Mouse (Mus musculus) bone marrow macrophage, adult 2 months (primary cell): ENCODE results near the gene Inpp4a. TPM values are rescaled to one million over a fixed set of nuclear protein-coding genes. Genes with fewer than 3 reads are reported as not detected.

Experiments used
- H3K27ac ChIP-seq: 2 replicates; pipeline ENCODE4 v1.5.1; 2012; ENCODE audit warnings: low read depth, low read length; ENCODE audit not compliant: insufficient read depth
- H3K4me1 ChIP-seq: 2 replicates; pipeline ENCODE4 v1.6.1; 2012; ENCODE audit warnings: low read length; ENCODE audit not compliant: control insufficient read depth, insufficient read depth
- H3K4me3 ChIP-seq: 2 replicates; pipeline ENCODE4 v1.5.1; 2012; ENCODE audit warnings: mild to moderate bottlenecking, low read length, moderate library complexity; ENCODE audit not compliant: insufficient read depth
- CTCF ChIP-seq: IDR thresholded peaks from 2 replicates; pipeline ENCODE4 v1.5.1; 2012; ENCODE audit warnings: low read depth, mild to moderate bottlenecking, low read length, moderate library complexity
- POLR2A ChIP-seq: IDR thresholded peaks from 2 replicates; pipeline ENCODE4 v1.6.1; 2012; ENCODE audit warnings: mild to moderate bottlenecking, low read depth, low read length, borderline replicate concordance
- polyA plus RNA-seq: library from polyadenylated mRNA; stranded (reverse); fragments of >200 nt; gene quantifications from 2 replicates; pipeline ENCODE4 v1.2.4, GENCODE M21; 2012; ENCODE audit not compliant: missing spikeins, insufficient read depth, insufficient read length

The Inpp4a gene
- polyA plus RNA-seq, 1 experiment, result 40.7 TPM

- Histone ChIP-seq H3K27ac (peak overlapping the region; percentile 36), H3K4me3 (peak overlapping the region; percentile 89), H3K4me1 (peaks cover 22% of the 10 kb centered on the region)
- no peak for TF ChIP-seq CTCF
- TF ChIP-seq POLR2A, result no peak
Observed at GRCm38 (mm10) chr1:37428911-37429310, 129.2 kb downstream of the Inpp4a start.

DNA sequence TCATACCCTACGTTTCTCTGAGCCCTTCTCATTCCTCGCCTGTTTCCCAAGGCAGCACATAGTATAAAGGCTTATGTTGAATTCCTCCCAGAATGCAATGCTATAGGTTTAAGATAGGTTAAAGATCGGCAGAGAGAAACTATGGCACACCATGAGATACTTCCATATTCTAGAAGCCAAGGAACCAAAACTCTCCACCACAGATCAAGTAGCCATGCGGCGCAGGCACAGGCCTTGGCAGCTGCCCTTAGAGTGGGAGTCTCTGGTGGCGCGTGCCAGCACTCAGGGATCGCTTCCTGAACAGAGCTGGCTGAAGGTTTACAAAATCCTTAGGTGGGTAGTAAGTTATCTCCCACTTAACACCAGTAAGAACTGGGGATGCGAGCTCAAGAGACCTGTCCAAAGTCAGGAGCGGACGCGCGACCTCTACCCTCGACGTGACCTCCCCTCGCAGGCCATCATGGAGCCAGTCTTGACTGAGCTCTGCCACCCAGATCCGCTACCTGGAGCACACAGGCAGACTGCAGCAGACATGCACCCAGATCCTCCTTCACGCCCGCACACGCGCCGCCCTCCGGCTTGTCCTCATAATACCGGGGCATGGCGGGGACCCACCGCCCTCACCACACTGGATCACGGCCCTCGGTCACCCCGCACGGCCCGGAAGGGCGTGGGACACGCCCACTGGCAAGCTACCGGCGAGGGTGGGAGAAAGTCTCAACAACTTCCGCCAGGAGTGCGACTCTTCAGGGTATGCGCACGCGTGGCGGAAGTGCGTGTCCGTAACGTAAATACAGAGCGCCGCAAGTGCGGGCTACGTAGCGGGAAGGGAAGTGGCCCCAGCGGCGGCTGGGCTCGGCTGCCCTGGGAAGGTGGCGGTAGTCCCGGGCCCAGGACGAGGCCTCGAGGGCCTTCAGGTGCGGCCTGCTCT lies 130.0 kb downstream of the Inpp4a start, which contains the start of the genes Coa5 and Unc50:
TSS of gene Coa5 (minus strand) at position 738 of the 931 bp plus-strand sequence.
TSS of gene Unc50 (plus strand) at position 774 of the 931 bp plus-strand sequence.
- peak within 1 kb of the TSS; percentile 89 for H3K4me3 ChIP-seq
- H3K27ac ChIP-seq, result peak within 1 kb of the TSS; percentile 36
- peaks cover 22% of the 10 kb centered on the region for H3K4me1 ChIP-seq
- TF ChIP-seq POLR2A (no peak; the same call in 1 of the 2 replicates), CTCF (no peak)

- Histone ChIP-seq H3K4me1 (peaks cover 22% of the 10 kb centered on the region), H3K27ac (no peak overlapping the region), H3K4me3 (peak overlapping the region; percentile 76)
- TF ChIP-seq CTCF (no peak), POLR2A (no peak)
Observed at GRCm38 (mm10) chr1:37430297-37430840, 130.7 kb downstream of the Inpp4a start.

- Histone ChIP-seq H3K27ac (no peak overlapping the region), H3K4me3 (no peak overlapping the region), H3K4me1 (peaks cover 3% of the 10 kb centered on the region)
- no peak for TF ChIP-seq CTCF
- no peak for TF ChIP-seq POLR2A
Observed at GRCm38 (mm10) chr1:37436419-37436818, 136.8 kb downstream of the Inpp4a start.

DNA sequence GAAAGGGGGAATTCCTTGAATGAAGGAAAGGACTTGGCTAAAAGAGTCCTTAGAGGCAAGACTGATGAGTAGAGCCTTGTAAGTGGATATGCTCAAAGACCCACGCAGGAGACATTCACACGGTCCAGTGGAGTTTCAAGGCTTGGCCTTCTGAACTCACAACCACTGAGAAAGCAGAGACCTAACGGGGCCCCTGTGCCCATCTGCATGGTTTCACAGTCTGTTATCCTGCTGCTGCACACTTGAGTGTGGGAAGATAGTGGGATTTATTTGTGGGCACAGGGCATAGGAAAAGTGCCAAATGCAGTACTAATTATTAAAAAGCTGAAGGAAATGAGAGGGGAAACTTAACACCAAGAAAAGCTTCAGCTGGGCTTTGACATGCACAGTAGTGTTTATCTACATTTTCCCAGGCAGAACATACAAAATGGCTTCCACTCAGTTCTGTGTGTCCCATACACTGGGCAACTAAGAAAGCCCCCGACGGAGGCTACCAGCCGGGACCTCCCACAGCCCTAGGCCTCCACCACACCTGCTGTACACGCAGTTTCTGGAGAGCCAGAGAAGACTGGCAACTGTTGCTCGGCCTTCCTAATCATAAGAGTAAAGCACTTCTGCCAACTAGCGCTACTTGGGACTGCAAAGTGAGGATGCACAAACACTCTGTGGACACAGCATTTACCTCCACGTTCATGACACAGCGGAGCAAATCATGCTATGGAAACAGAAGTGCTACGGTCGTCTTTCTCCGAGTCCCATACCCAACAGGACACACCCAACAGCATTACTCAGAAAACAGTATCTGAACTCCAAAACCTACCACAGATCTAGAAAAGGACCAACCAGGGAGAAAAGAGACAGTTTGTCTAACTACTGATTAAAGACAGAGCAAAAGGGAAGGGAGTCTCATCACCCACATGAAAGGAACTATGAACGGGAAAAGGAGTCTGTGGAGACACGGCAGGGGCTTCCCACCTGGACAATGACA lies 143.5 kb downstream of the Inpp4a start:
- no peak for TF ChIP-seq POLR2A
- TF ChIP-seq CTCF, result no peak
- no peaks in the 10 kb centered on the region for H3K4me1 ChIP-seq
- H3K4me3 ChIP-seq, result no peak overlapping the region
- no peak overlapping the region for H3K27ac ChIP-seq

DNA sequence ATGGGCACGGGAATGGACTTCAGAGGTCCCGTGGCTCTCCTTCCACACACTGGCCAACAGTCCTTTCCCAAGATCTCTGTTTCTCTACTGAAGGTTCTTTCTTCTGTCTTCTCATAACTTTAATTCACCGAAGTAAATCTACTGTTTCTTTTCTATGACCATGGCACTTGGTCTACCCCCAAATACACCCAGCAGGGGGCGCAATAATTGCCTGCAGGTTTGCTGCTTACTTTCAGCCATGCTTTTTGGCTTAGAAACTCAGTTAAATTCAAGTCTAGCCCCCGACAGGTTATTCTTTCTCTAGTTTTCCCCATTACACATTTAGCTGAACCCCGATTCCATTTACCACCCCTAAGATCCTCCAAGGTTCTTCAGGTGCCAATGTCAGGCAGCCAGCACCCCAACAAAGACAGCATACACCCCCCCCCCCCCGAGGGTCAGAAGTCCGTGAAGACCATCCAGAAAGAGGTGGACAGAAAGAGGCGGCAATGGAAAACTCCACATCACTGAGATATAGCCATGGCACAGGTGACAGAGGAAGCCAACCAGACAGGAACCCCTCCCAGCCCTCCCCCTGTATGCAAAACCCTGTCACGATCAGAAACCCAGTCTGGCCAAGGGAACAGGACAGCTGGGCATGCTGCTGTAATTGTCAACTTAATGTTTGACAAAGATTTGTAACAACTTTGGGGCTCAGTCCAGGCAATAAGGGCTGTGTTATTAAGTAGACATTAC lies 148.9 kb downstream of the Inpp4a start:
- H3K4me3 ChIP-seq, result no peak overlapping the region
- H3K4me1 ChIP-seq, result no peaks in the 10 kb centered on the region
- peak; percentile 22; the same call in 1 of the 2 replicates for TF ChIP-seq CTCF
- no peak for TF ChIP-seq POLR2A
- H3K27ac ChIP-seq, result no peak overlapping the region

- TF ChIP-seq CTCF, result no peak
- TF ChIP-seq POLR2A, result no peak
- no peak overlapping the region for H3K4me3 ChIP-seq
- no peak overlapping the region for H3K27ac ChIP-seq
- H3K4me1 ChIP-seq, result no peaks in the 10 kb centered on the region
Observed at GRCm38 (mm10) chr1:37451270-37451669, 151.6 kb downstream of the Inpp4a start.

- H3K4me3 ChIP-seq, result no peak overlapping the region
- TF ChIP-seq POLR2A, result no peak
- no peak for TF ChIP-seq CTCF
Observed at GRCm38 (mm10) chr1:37457546-37457945, 157.9 kb downstream of the Inpp4a start.

More at GRCm38 (mm10) chr1:37457546-37457945, 157.9 kb downstream of the Inpp4a start:
- H3K27ac ChIP-seq, result no peak overlapping the region
- H3K4me1 ChIP-seq, result peaks cover 5% of the 10 kb centered on the region

Other genes with a start within 250 kb of the Inpp4a start
- not detected in 2 replicates for gene Cnga3, start 85.4 kb upstream of the Inpp4a start, polyA plus RNA-seq
- 51.7 and 56.2 TPM in 2 replicates for gene Coa5, start 130.2 kb downstream of the Inpp4a start, polyA plus RNA-seq
- gene Unc50, start 130.3 kb downstream of the Inpp4a start, polyA plus RNA-seq, result 63.9 and 65.9 TPM in 2 replicates
- gene Mgat4a, start 241.2 kb downstream of the Inpp4a start, polyA plus RNA-seq, result 20.0 and 24.9 TPM in 2 replicates